Mouse (Mus musculus) liver, adult 2 months (tissue): ENCODE data around the gene Macrod1. TPM values are rescaled to one million over a fixed set of nuclear protein-coding genes. Genes with fewer than 3 reads are reported as not detected.
A peak's percentile ranks its signal among the peaks of the same experiment; 100 is the strongest.

Experiments used
- DNase-seq: peaks from one replicate; pipeline ENCODE4 v3.0.0-alpha.2; 2011; ENCODE audit warnings: low read depth, low spot score; ENCODE audit errors: extremely low read depth
- H3K27ac ChIP-seq: fragments of 200-500 bp; replicated peaks from 2 replicates; pipeline ENCODE4 v1.5.1; 2012; ENCODE audit warnings: low read depth, mild to moderate bottlenecking, control low read depth, inconsistent platforms, low read length; ENCODE audit not compliant: insufficient read depth
- H3K27me3 ChIP-seq: fragments of 200-500 bp; 2 replicates; pipeline ENCODE4 v1.6.1; 2012; ENCODE audit warnings: mild to moderate bottlenecking, moderate library complexity, low read length, inconsistent platforms; ENCODE audit not compliant: control insufficient read depth, insufficient read depth
- H3K36me3 ChIP-seq: fragments of 200-500 bp; 2 replicates; pipeline ENCODE4 v1.6.1; 2012; ENCODE audit warnings: low read length, inconsistent platforms; ENCODE audit not compliant: control insufficient read depth, insufficient read depth
- H3K4me1 ChIP-seq: fragments of 200-500 bp; 2 replicates; pipeline ENCODE4 v1.6.1; 2011; ENCODE audit warnings: low read length; ENCODE audit not compliant: control insufficient read depth, insufficient read depth
- H3K4me3 ChIP-seq: fragments of 200-500 bp; 2 replicates; pipeline ENCODE4 v1.5.1; 2011; ENCODE audit warnings: low read depth, mild to moderate bottlenecking, control low read depth, low read length, moderate library complexity; ENCODE audit not compliant: insufficient read depth
- H3K79me2 ChIP-seq: fragments of 200-500 bp; 2 replicates; pipeline ENCODE4 v1.6.1; 2012; ENCODE audit warnings: inconsistent platforms, mild to moderate bottlenecking, low read length, moderate library complexity; ENCODE audit not compliant: control insufficient read depth, insufficient read depth
- H3K9ac ChIP-seq: fragments of 200-500 bp; 2 replicates; pipeline ENCODE4 v1.6.1; 2012; ENCODE audit warnings: low read depth, mild to moderate bottlenecking, control low read depth, inconsistent platforms, low read length
- CTCF ChIP-seq: fragments of 200-500 bp; IDR thresholded peaks from 2 replicates; pipeline ENCODE4 v1.5.1; 2011; ENCODE audit warnings: low read depth, low read length, control low read depth
- POLR2A ChIP-seq: fragments of 200-500 bp; IDR thresholded peaks from 2 replicates; pipeline ENCODE4 v1.6.1; 2011; ENCODE audit warnings: low read length, control low read depth; ENCODE audit not compliant: insufficient read depth; ENCODE audit errors: extremely low read depth
- WGBS: fragments of 180-500 bp; shearing (Covaris S2); methylation state at CpG from one replicate; pipeline ENCODE4 v1.1.7; 2018; 5-methylcytosine and 5-hydroxymethylcytosine counted together
- polyA plus RNA-seq: library from polyadenylated mRNA; depleted of rRNA; stranded (reverse); fragments of >200 nt; gene quantifications from 2 replicates; pipeline ENCODE4 v1.2.3, GENCODE M21; 2012
- total RNA-seq: library from RNA; depleted of rRNA; stranded (reverse); fragments of >200 nt; gene quantifications from 2 replicates; pipeline ENCODE4 v1.2.3, GENCODE M21; 2014

Macrod1 gene
- total and polyA plus RNA-seq, 2 experiments = 12.2 to 115 TPM

- 0 out of 2 replicates have a peak, but pooled peaks cover 4% of the 10 kb centered on the region for H3K27me3 ChIP-seq
- H3K9ac ChIP-seq = no peak overlapping the region
- H3K4me3 ChIP-seq = no peak overlapping the region
- no peaks in the 10 kb centered on the region for H3K36me3 ChIP-seq
- TF ChIP-seq CTCF (no peak), POLR2A (no peak)
- H3K79me2 ChIP-seq = 0 out of 2 replicates have a peak, but pooled peaks cover 8% of the 10 kb centered on the region
- DNase-seq = no peak
- no peak overlapping the region for H3K27ac ChIP-seq
- WGBS = 86% methylated on average over 3 of the region's 3 CpGs
- peaks cover 4% of the 10 kb centered on the region for H3K4me1 ChIP-seq
These were observed 104.5 kb downstream of the Macrod1 start for GRCm38 (mm10) chr19:7161064-7161463.

- no peak overlapping the region for H3K9ac ChIP-seq
- H3K4me3 ChIP-seq = no peak overlapping the region
- 53% methylated on average over 6 of the region's 6 CpGs for WGBS
- H3K36me3 ChIP-seq = no peaks in the 10 kb centered on the region
- no peak for DNase-seq
- 0 out of 2 replicates have a peak, but pooled peaks cover 4% of the 10 kb centered on the region for H3K27me3 ChIP-seq
- 0 out of 2 replicates have a peak, but pooled peaks cover 4% of the 10 kb centered on the region for H3K79me2 ChIP-seq
- H3K27ac ChIP-seq = no peak overlapping the region
- peaks cover 4% of the 10 kb centered on the region for H3K4me1 ChIP-seq
- no peak for TF ChIP-seq POLR2A
- TF ChIP-seq CTCF = no peak
These were observed 107.6 kb downstream of the Macrod1 start for GRCm38 (mm10) chr19:7164238-7164637.

- WGBS = 14% methylated on average over 31 of the region's 35 CpGs
- no peak for DNase-seq
- Histone ChIP-seq H3K79me2 (0 out of 2 replicates have a peak, but pooled peaks cover 4% of the 10 kb centered on the region), H3K4me1 (peaks cover 1% of the 10 kb centered on the region), H3K27me3 (0 out of 2 replicates have a peak, but pooled peaks cover 4% of the 10 kb centered on the region), H3K36me3 (no peaks in the 10 kb centered on the region), H3K27ac (no peak overlapping the region), H3K4me3 (peak overlapping the region; percentile 57), H3K9ac (peak overlapping the region; percentile 58)
- TF ChIP-seq CTCF = no peak
- no peak for TF ChIP-seq POLR2A
These were observed 108.3 kb downstream of the Macrod1 start for GRCm38 (mm10) chr19:7164820-7165323.

- Histone ChIP-seq H3K36me3 (no peaks in the 10 kb centered on the region), H3K27me3 (0 out of 2 replicates have a peak, but pooled peaks cover 4% of the 10 kb centered on the region), H3K4me3 (peak overlapping the region; percentile 57), H3K4me1 (no peaks in the 10 kb centered on the region; the same call in 1 of the 2 replicates), H3K9ac (peak overlapping the region; percentile 77), H3K27ac (no peak overlapping the region), H3K79me2 (0 out of 2 replicates have a peak, but pooled peaks cover 4% of the 10 kb centered on the region)
- 2% methylated on average over 71 of the region's 105 CpGs for WGBS
- TF ChIP-seq CTCF (no peak), POLR2A (no peak)
- no peak for DNase-seq
These were observed 109.0 kb downstream of the Macrod1 start for GRCm38 (mm10) chr19:7165509-7166199.

GRCm38 (mm10) chr19:7166200-7166711 lies 109.6 kb downstream of the Macrod1 start:
- no peak for TF ChIP-seq POLR2A
- TF ChIP-seq CTCF = no peak
- H3K27ac ChIP-seq = no peak overlapping the region
- H3K27me3 ChIP-seq = 0 out of 2 replicates have a peak, but pooled peaks cover 4% of the 10 kb centered on the region
- H3K4me1 ChIP-seq = no peaks in the 10 kb centered on the region; the same call in 1 of the 2 replicates
- no peaks in the 10 kb centered on the region for H3K36me3 ChIP-seq
- H3K9ac ChIP-seq = peak overlapping the region; percentile 24; the same call in 1 of the 2 replicates
- peak overlapping the region; percentile 57; the same call in 1 of the 2 replicates for H3K4me3 ChIP-seq
- WGBS = 15% methylated on average over 15 of the region's 15 CpGs
- 0 out of 2 replicates have a peak, but pooled peaks cover 4% of the 10 kb centered on the region for H3K79me2 ChIP-seq
- no peak for DNase-seq
